Mouse (Mus musculus): ENCODE measurements around the gene BC034090.

The BC034090 gene

GRCm38 (mm10) chr1:155241701-155242487 is 2.4 kb downstream of the BC034090 start:
- no peak for DNase-seq

GRCm38 (mm10) chr1:155239962-155240717 is 4.1 kb downstream of the BC034090 start:
- DNase-seq = no peak

GRCm38 (mm10) chr1:155239169-155239568 is 5.1 kb downstream of the BC034090 start:
- DNase-seq = no peak

- DNase-seq = no peak
Observed at GRCm38 (mm10) chr1:155238126-155238525, 6.1 kb downstream of the BC034090 start.

GRCm38 (mm10) chr1:155237390-155237789 is 6.9 kb downstream of the BC034090 start:
- peak in 1 of 2 experiments; percentile 6 for DNase-seq

GRCm38 (mm10) chr1:155236306-155237024 is 7.8 kb downstream of the BC034090 start:
- peak in 1 of 2 experiments; percentile 11 for DNase-seq

- no peak for DNase-seq
Observed at GRCm38 (mm10) chr1:155235641-155236040, 8.6 kb downstream of the BC034090 start.

- DNase-seq = peak; percentile 59
Observed at GRCm38 (mm10) chr1:155233931-155234607, 10.2 kb downstream of the BC034090 start.

- DNase-seq = peak; percentile 35 to 46
Observed at GRCm38 (mm10) chr1:155233378-155233777, 10.9 kb downstream of the BC034090 start.

- peak; percentile 56 to 73 for DNase-seq
Observed at GRCm38 (mm10) chr1:155232786-155233185, 11.5 kb downstream of the BC034090 start.

GRCm38 (mm10) chr1:155232385-155232784 is 11.9 kb downstream of the BC034090 start:
- peak; percentile 36 to 44 for DNase-seq

- DNase-seq = peak; percentile 47 to 54
Observed at GRCm38 (mm10) chr1:155229464-155230411, 14.5 kb downstream of the BC034090 start.

- peak; percentile 89 to 93 for DNase-seq
Observed at GRCm38 (mm10) chr1:155223849-155224554, 20.2 kb downstream of the BC034090 start.

- no peak for DNase-seq
Observed at GRCm38 (mm10) chr1:155223036-155223435, 21.2 kb downstream of the BC034090 start.

GRCm38 (mm10) chr1:155222101-155222669 is 22.1 kb downstream of the BC034090 start:
- DNase-seq = peak; percentile 54 to 81

- no peak for DNase-seq
Observed at GRCm38 (mm10) chr1:155218924-155219323, 25.3 kb downstream of the BC034090 start.

- peak; percentile 76 to 78 for DNase-seq
Observed at GRCm38 (mm10) chr1:155217865-155218541, 26.2 kb downstream of the BC034090 start.

GRCm38 (mm10) chr1:155216844-155217243 is 27.4 kb downstream of the BC034090 start:
- DNase-seq = no peak

- peak in 1 of 2 experiments; percentile 12 for DNase-seq
Observed at GRCm38 (mm10) chr1:155216313-155216712, 27.9 kb downstream of the BC034090 start.
